Mouse (Mus musculus) megakaryocyte, embryonic 14.5 days (primary cell): ENCODE measurements around the gene Zfp263. TPM values are rescaled to one million over a fixed set of nuclear protein-coding genes. Genes with fewer than 3 reads are reported as not detected.

Experiments
- H3K27me3 ChIP-seq: replicated peaks from 2 replicates; pipeline ENCODE3; 2012; ENCODE audit warnings: inconsistent platforms
- H3K36me3 ChIP-seq: replicated peaks from 2 replicates; pipeline ENCODE3; 2012; ENCODE audit warnings: low read length, inconsistent platforms, mixed read lengths
- H3K4me1 ChIP-seq: 2 replicates; pipeline ENCODE4 v1.6.1; 2012; ENCODE audit warnings: inconsistent platforms
- H3K4me3 ChIP-seq: replicated peaks from 2 replicates; pipeline ENCODE3; 2012; ENCODE audit warnings: moderate library complexity, mild to moderate bottlenecking, inconsistent platforms
- H3K9me3 ChIP-seq: 2 replicates; pipeline ENCODE4 v1.6.1; 2012; ENCODE audit warnings: inconsistent platforms
- FLI1 ChIP-seq: IDR thresholded peaks from 2 replicates; pipeline ENCODE4 v1.6.1; 2012; ENCODE audit warnings: low read length, inconsistent platforms, mixed read lengths
- GATA1 ChIP-seq: IDR thresholded peaks from 3 replicates; pipeline ENCODE4 v1.6.1; 2012; ENCODE audit warnings: mixed read lengths, low read length, inconsistent platforms, borderline replicate concordance
- polyA plus RNA-seq: library from polyadenylated mRNA; stranded (reverse); fragments of >175 nt; gene quantifications from 2 replicates; pipeline ENCODE4 v1.2.3, GENCODE M21; 2012; ENCODE audit warnings: low replicate concordance; ENCODE audit not compliant: insufficient read depth

The Zfp263 gene
- 2.8 and 8.0 TPM in 2 replicates for polyA plus RNA-seq

- peaks cover 30% of the 10 kb centered on the region for H3K4me1 ChIP-seq
- TF ChIP-seq GATA1 (no peak), FLI1 (peak; percentile 62; the same call in 1 of the 2 replicates)
- H3K9me3 ChIP-seq: peaks cover 8% of the 10 kb centered on the region
- peak within 1 kb of the TSS; percentile 97 for H3K4me3 ChIP-seq
- H3K36me3 ChIP-seq: peaks cover 34% of the 10 kb centered on the region
- H3K27me3 ChIP-seq: peaks cover 1% of the 10 kb centered on the region
Measured at GRCm38 (mm10) chr16:3743503-3744185, at the start of gene Zfp263. Gene Zfp263, plus strand, starts transcription at chr16:3744093.

GRCm38 (mm10) chr16:3699281-3699680 lies 44.6 kb upstream of the Zfp263 start:
- H3K4me1 ChIP-seq: peaks cover 10% of the 10 kb centered on the region
- H3K36me3 ChIP-seq: no peaks in the 10 kb centered on the region
- H3K27me3 ChIP-seq: no peaks in the 10 kb centered on the region
- no peaks in the 10 kb centered on the region for H3K9me3 ChIP-seq
- no peak for TF ChIP-seq GATA1
- no peak for TF ChIP-seq FLI1
- peak overlapping the region; percentile 55 for H3K4me3 ChIP-seq

GRCm38 (mm10) chr16:3700893-3701292 lies 43.0 kb upstream of the Zfp263 start:
- H3K27me3 ChIP-seq: no peaks in the 10 kb centered on the region
- TF ChIP-seq GATA1 (no peak), FLI1 (no peak)
- no peaks in the 10 kb centered on the region for H3K36me3 ChIP-seq
- H3K4me3 ChIP-seq: no peak overlapping the region
- H3K9me3 ChIP-seq: no peaks in the 10 kb centered on the region
- peaks cover 10% of the 10 kb centered on the region for H3K4me1 ChIP-seq

GRCm38 (mm10) chr16:3706680-3707079 lies 37.2 kb upstream of the Zfp263 start:
- Histone ChIP-seq H3K36me3 (no peaks in the 10 kb centered on the region), H3K4me1 (peaks cover 15% of the 10 kb centered on the region), H3K9me3 (peaks cover 6% of the 10 kb centered on the region), H3K27me3 (no peaks in the 10 kb centered on the region), H3K4me3 (no peak overlapping the region)
- TF ChIP-seq GATA1: no peak
- TF ChIP-seq FLI1: no peak

- Histone ChIP-seq H3K4me3 (no peak overlapping the region), H3K36me3 (no peaks in the 10 kb centered on the region), H3K4me1 (no peaks in the 10 kb centered on the region), H3K27me3 (no peaks in the 10 kb centered on the region), H3K9me3 (peaks cover 7% of the 10 kb centered on the region)
- TF ChIP-seq FLI1 (no peak), GATA1 (no peak)
Measured at GRCm38 (mm10) chr16:3714731-3715130, 29.2 kb upstream of the Zfp263 start.

GRCm38 (mm10) chr16:3717980-3718379 lies 25.9 kb upstream of the Zfp263 start, which contains the start of gene Mefv:
Gene Mefv, minus strand, starts transcription at chr16:3718097.
- TF ChIP-seq FLI1: no peak
- no peak for TF ChIP-seq GATA1
- Histone ChIP-seq H3K27me3 (no peaks in the 10 kb centered on the region), H3K9me3 (no peaks in the 10 kb centered on the region), H3K4me1 (0 out of 2 replicates have a peak, but pooled peaks cover under 1% of the 10 kb centered on the region), H3K36me3 (no peaks in the 10 kb centered on the region), H3K4me3 (peak within 1 kb of the TSS; percentile 12)

- Histone ChIP-seq H3K4me1 (peaks cover 4% of the 10 kb centered on the region; the same call in 1 of the 2 replicates), H3K27me3 (no peaks in the 10 kb centered on the region), H3K36me3 (no peaks in the 10 kb centered on the region), H3K4me3 (no peak overlapping the region), H3K9me3 (no peaks in the 10 kb centered on the region)
- TF ChIP-seq FLI1 (no peak), GATA1 (no peak)
Measured at GRCm38 (mm10) chr16:3723231-3723630, 20.7 kb upstream of the Zfp263 start.

GRCm38 (mm10) chr16:3727980-3728720 lies 15.7 kb upstream of the Zfp263 start:
- Histone ChIP-seq H3K9me3 (no peaks in the 10 kb centered on the region), H3K4me1 (peaks cover 5% of the 10 kb centered on the region), H3K27me3 (no peaks in the 10 kb centered on the region), H3K4me3 (no peak overlapping the region), H3K36me3 (no peaks in the 10 kb centered on the region)
- TF ChIP-seq FLI1 (no peak), GATA1 (no peak)

GRCm38 (mm10) chr16:3732612-3733011 lies 11.3 kb upstream of the Zfp263 start:
- Histone ChIP-seq H3K4me1 (peaks cover 7% of the 10 kb centered on the region; the same call in 1 of the 2 replicates), H3K36me3 (no peaks in the 10 kb centered on the region), H3K9me3 (no peaks in the 10 kb centered on the region), H3K4me3 (no peak overlapping the region), H3K27me3 (no peaks in the 10 kb centered on the region)
- TF ChIP-seq GATA1: no peak
- no peak for TF ChIP-seq FLI1
